Mouse (Mus musculus) heart, postnatal 0 days (tissue): ENCODE measurements around the gene Atp23. TPM values are rescaled to one million over a fixed set of nuclear protein-coding genes. Genes with fewer than 3 reads are reported as not detected.
"Not testable (repeated sequence)": the region's sequence is repeated elsewhere in the genome, so short reads cannot be mapped to it uniquely, and the experiment has no call there.

Experiments
- ATAC-seq: fragments of 200-750 bp; cut with Nextera tagmentation; 2 replicates; pipeline ENCODE4 v1.8.0; 2017; ENCODE audit warnings: low read depth, moderate number of reproducible peaks, moderate library complexity; ENCODE audit not compliant: insufficient read depth
- DNase-seq: peaks from one replicate; pipeline ENCODE4 v3.0.0-alpha.2; 2016; ENCODE audit warnings: low spot score
- H3K27ac ChIP-seq: fragments of 300-500 bp; sonication (generic); 2 replicates; pipeline ENCODE4 v1.5.1; 2014; ENCODE audit warnings: low read depth, mild to moderate bottlenecking
- H3K27me3 ChIP-seq: fragments of 300-500 bp; sonication (generic); 2 replicates; pipeline ENCODE4 v1.6.1; 2014; ENCODE audit warnings: low read length, mixed read lengths; ENCODE audit not compliant: control insufficient read depth, insufficient read depth
- H3K36me3 ChIP-seq: fragments of 300-500 bp; sonication (generic); replicated peaks from 2 replicates; pipeline ENCODE4 v1.6.1; 2014; ENCODE audit warnings: low read length, mixed read lengths; ENCODE audit not compliant: control insufficient read depth, insufficient read depth
- H3K4me1 ChIP-seq: fragments of 300-500 bp; sonication (generic); 2 replicates; pipeline ENCODE4 v1.6.1; 2014; ENCODE audit warnings: antibody characterized with exemption; ENCODE audit not compliant: control insufficient read depth, insufficient read depth
- H3K4me2 ChIP-seq: fragments of 300-500 bp; sonication (generic); 2 replicates; pipeline ENCODE4 v1.6.1; 2014; ENCODE audit warnings: low read depth, mild to moderate bottlenecking, low read length, moderate library complexity
- H3K4me3 ChIP-seq: fragments of 300-500 bp; sonication (generic); 2 replicates; pipeline ENCODE4 v1.5.1; 2014; ENCODE audit warnings: low read depth, low read length
- H3K9ac ChIP-seq: fragments of 300-500 bp; sonication (generic); replicated peaks from 2 replicates; pipeline ENCODE4 v1.6.1; 2014; ENCODE audit warnings: low read depth, low read length, mixed read lengths
- H3K9me3 ChIP-seq: fragments of 300-500 bp; sonication (generic); replicated peaks from 2 replicates; pipeline ENCODE4 v1.6.1; 2016; ENCODE audit warnings: low read length; ENCODE audit not compliant: control insufficient read depth
- CTCF ChIP-seq: IDR thresholded peaks from 2 replicates; pipeline ENCODE4 v1.5.1; 2016; ENCODE audit warnings: antibody characterized with exemption, control low read depth, low read depth
- EP300 ChIP-seq: IDR thresholded peaks from 2 replicates; pipeline ENCODE4 v1.6.1; 2016; ENCODE audit warnings: antibody characterized with exemption, low read depth
- WGBS: fragments of 180-500 bp; shearing (Covaris S2); extraction: QIAGEN DNeasy Blood & Tissue Kit; methylation state at CpG from one replicate; pipeline ENCODE4 v1.1.7; 2014; 5-methylcytosine and 5-hydroxymethylcytosine counted together
- polyA plus RNA-seq: library from polyadenylated mRNA; unstranded; fragments of >200 nt; fragmentation: Nextera tagmentation; extraction: Ambion mirVana; gene quantifications from 2 replicates; pipeline ENCODE4 v1.2.1, GENCODE M21; 2015
- total RNA-seq: library from RNA; depleted of rRNA; stranded (reverse); fragments of >200 nt; gene quantifications from 2 replicates; pipeline ENCODE4 v1.2.3, GENCODE M21; 2014; ENCODE audit warnings: low replicate concordance; rRNA removed

Atp23 gene
- total and polyA plus RNA-seq, 2 experiments from 2014 or later, result 7.8 to 10.2 TPM

DNA sequence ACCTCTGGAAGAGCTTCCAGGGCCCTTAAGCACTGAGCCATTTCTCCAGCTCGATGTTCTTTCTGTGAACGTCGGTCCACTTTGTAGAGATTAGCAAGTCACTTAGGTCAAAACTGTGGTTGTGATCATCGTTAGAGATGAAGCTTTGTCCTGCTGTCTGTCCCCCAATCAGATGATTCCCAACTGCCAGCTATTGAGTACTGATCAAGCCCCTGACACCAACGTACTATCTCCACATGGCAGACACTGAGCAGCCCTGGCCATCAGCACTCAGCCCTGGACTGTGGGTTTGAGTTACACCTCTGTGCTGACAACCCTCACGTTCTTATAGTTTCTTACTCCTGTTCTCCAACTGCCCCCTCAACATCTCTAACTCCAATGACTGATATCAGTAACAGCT, 74.2 kb downstream of the Atp23 start:
- H3K4me3 ChIP-seq, result no peak overlapping the region
- no peak overlapping the region for H3K4me2 ChIP-seq
- H3K9me3 ChIP-seq, result no peaks in the 10 kb centered on the region
- H3K27ac ChIP-seq, result no peak overlapping the region
- WGBS, result 83% methylated on average over 6 of the region's 6 CpGs
- TF ChIP-seq CTCF (no peak), EP300 (no peak)
- no peaks in the 10 kb centered on the region for H3K36me3 ChIP-seq
- H3K27me3 ChIP-seq, result no peaks in the 10 kb centered on the region
- no peak overlapping the region for H3K9ac ChIP-seq
- ATAC-seq, result no peak
- H3K4me1 ChIP-seq, result no peaks in the 10 kb centered on the region
- DNase-seq, result no peak

DNA sequence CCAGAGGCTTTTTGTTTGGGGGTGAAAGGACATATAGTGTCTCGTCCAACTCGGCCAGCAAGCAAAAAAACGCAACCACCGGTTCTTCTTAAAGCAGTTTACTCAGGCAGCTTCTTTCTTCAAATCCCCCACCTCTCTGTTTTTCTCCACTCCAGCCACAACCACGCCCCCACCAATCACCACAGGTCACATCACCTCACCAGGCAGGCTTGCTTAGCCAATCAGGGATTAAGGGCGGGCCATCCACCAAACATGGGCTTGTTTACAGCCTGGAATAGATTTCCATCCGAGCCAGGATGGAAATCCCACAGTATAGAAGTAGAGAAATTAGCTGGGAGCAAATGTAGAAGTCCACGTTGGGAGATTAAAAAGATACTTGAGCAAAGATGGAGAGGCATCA, 74.9 kb downstream of the Atp23 start:
- not testable (repeated sequence) for H3K9me3 ChIP-seq, ATAC-seq, DNase-seq

DNA sequence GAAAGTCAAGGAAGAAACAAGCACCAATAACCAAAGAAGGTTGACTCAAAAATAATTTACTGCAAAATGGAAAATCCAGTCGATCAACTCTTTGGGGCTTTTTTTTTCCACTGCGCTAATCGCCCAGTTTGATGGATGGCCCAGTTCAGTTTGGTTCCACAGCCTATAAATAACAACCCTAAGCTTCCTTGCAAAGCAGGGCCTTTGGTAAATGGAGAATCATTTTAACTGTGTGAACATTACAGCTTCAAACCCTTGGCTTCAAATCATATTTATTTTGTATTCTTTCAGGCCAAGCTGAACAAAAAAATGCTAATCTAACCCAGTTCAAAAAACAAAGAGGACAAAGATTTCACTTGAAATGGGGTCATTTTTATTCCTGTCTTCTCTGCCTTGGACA, 78.7 kb downstream of the Atp23 start:
- no peaks in the 10 kb centered on the region for H3K4me1 ChIP-seq
- H3K4me2 ChIP-seq, result no peak overlapping the region
- no peak for ATAC-seq
- H3K27me3 ChIP-seq, result no peaks in the 10 kb centered on the region
- no peaks in the 10 kb centered on the region for H3K9me3 ChIP-seq
- WGBS, result 82% methylated on average over 3 of the region's 3 CpGs
- H3K9ac ChIP-seq, result no peak overlapping the region
- H3K4me3 ChIP-seq, result no peak overlapping the region
- TF ChIP-seq CTCF, result no peak
- no peak for TF ChIP-seq EP300
- no peak for DNase-seq
- no peak overlapping the region for H3K27ac ChIP-seq
- no peaks in the 10 kb centered on the region for H3K36me3 ChIP-seq

More for the DNA sequence above, 74.9 kb downstream of the Atp23 start:
- H3K27me3 ChIP-seq, H3K27ac ChIP-seq, H3K4me1 ChIP-seq, H3K4me3 ChIP-seq, H3K36me3 ChIP-seq, H3K9ac ChIP-seq, H3K4me2 ChIP-seq: not testable (repeated sequence)
- 78% methylated on average over 8 of the region's 8 CpGs for WGBS

Other genes with a start within 250 kb of the Atp23 start
- 137 and 155 TPM in 2 replicates for gene Ctdsp2, start 77.4 kb upstream of the Atp23 start, total RNA-seq
- gene Ctdsp2, start 77.4 kb upstream of the Atp23 start, polyA plus RNA-seq, result 26.4 and 27.4 TPM in 2 replicates
- gene Avil, start 99.4 kb upstream of the Atp23 start, total RNA-seq, result 0.04 and 1.9 TPM in 2 replicates
- 0.07 and 0.11 TPM in 2 replicates for gene Avil, start 99.4 kb upstream of the Atp23 start, polyA plus RNA-seq
- gene Tsfm, start 129.5 kb upstream of the Atp23 start, total RNA-seq, result 81.3 and 82.5 TPM in 2 replicates
- gene Tsfm, start 129.5 kb upstream of the Atp23 start, polyA plus RNA-seq, result 94.6 and 96.8 TPM in 2 replicates
- 9.2 and 16.2 TPM in 2 replicates for gene Mettl1, start 140.1 kb upstream of the Atp23 start, total RNA-seq
- gene Mettl1, start 140.1 kb upstream of the Atp23 start, polyA plus RNA-seq, result 19.6 and 20.6 TPM in 2 replicates
- not detected in 2 replicates for gene Eef1akmt3, start 140.2 kb upstream of the Atp23 start, total RNA-seq
- 0.04 and 0.18 TPM in 2 replicates for gene Eef1akmt3, start 140.2 kb upstream of the Atp23 start, polyA plus RNA-seq
- gene Cyp27b1, start 146.9 kb upstream of the Atp23 start, total RNA-seq, result not detected in 2 replicates
- gene Cyp27b1, start 146.9 kb upstream of the Atp23 start, polyA plus RNA-seq, result 0.04 and 0.08 TPM in 2 replicates
- gene March9, start 158.8 kb upstream of the Atp23 start, total RNA-seq, result 0.65 and 1.0 TPM in 2 replicates
- 0.14 TPM in 2 replicates for gene March9, start 158.8 kb upstream of the Atp23 start, polyA plus RNA-seq
- 457 and 539 TPM in 2 replicates for gene Cdk4, start 162.2 kb upstream of the Atp23 start, total RNA-seq
- gene Cdk4, start 162.2 kb upstream of the Atp23 start, polyA plus RNA-seq, result 382 and 392 TPM in 2 replicates
- 104 and 117 TPM in 2 replicates for gene Tspan31, start 168.9 kb upstream of the Atp23 start, total RNA-seq
- gene Tspan31, start 168.9 kb upstream of the Atp23 start, polyA plus RNA-seq, result 73.5 and 79.9 TPM in 2 replicates
- gene Agap2, start 173.9 kb upstream of the Atp23 start, total RNA-seq, result 1.4 and 1.7 TPM in 2 replicates
- 0.15 and 0.29 TPM in 2 replicates for gene Agap2, start 173.9 kb upstream of the Atp23 start, polyA plus RNA-seq
- gene Os9, start 219.8 kb upstream of the Atp23 start, total RNA-seq, result 39.8 and 45.2 TPM in 2 replicates
- 36.0 and 40.0 TPM in 2 replicates for gene Os9, start 219.8 kb upstream of the Atp23 start, polyA plus RNA-seq